Mouse (Mus musculus) erythroblast, embryonic 14.5 days (primary cell): ENCODE results near the gene Hbb-bh1.

Experiments used
- GATA1 ChIP-seq: IDR thresholded peaks from 2 replicates; pipeline ENCODE4 v1.6.1; 2012; ENCODE audit warnings: low read length, inconsistent platforms, mixed read lengths
- TAL1 ChIP-seq: IDR thresholded peaks from 3 replicates; pipeline ENCODE4 v1.6.1; 2012; ENCODE audit warnings: low read length, inconsistent platforms, mixed read lengths

- peak; percentile 83 for TF ChIP-seq TAL1
- peak; percentile 88 for TF ChIP-seq GATA1
Measured at GRCm38 (mm10) chr7:103827808-103828207, 15.2 kb downstream of the Hbb-bh1 start, which contains the start of gene Hbb-bs.
